Mouse (Mus musculus): Measurements from ENCODE around the gene Ubl7. TPM values are rescaled to one million over a fixed set of nuclear protein-coding genes. Genes with fewer than 3 reads are reported as not detected.
"Not testable (repeated sequence)": the region's sequence is repeated elsewhere in the genome, so short reads cannot be mapped to it uniquely, and the experiment has no call there.

Ubl7 gene
- 82.7 and 89.0 TPM in 2 replicates for total RNA-seq (2021)
- long read RNA-seq, transcript Ubl7-201 (11 exons, 1,364 nt), result major isoform, 31 of 64 reads
- long read RNA-seq, transcript Ubl7-209 (11 exons, 1,319 nt), result minor isoform, 12 of 64 reads
- long read RNA-seq, partial matches to known transcripts, result 11 of 64 reads
- long read RNA-seq, other reads (novel, unspliced or antisense), result 9 of 64 reads

DNA sequence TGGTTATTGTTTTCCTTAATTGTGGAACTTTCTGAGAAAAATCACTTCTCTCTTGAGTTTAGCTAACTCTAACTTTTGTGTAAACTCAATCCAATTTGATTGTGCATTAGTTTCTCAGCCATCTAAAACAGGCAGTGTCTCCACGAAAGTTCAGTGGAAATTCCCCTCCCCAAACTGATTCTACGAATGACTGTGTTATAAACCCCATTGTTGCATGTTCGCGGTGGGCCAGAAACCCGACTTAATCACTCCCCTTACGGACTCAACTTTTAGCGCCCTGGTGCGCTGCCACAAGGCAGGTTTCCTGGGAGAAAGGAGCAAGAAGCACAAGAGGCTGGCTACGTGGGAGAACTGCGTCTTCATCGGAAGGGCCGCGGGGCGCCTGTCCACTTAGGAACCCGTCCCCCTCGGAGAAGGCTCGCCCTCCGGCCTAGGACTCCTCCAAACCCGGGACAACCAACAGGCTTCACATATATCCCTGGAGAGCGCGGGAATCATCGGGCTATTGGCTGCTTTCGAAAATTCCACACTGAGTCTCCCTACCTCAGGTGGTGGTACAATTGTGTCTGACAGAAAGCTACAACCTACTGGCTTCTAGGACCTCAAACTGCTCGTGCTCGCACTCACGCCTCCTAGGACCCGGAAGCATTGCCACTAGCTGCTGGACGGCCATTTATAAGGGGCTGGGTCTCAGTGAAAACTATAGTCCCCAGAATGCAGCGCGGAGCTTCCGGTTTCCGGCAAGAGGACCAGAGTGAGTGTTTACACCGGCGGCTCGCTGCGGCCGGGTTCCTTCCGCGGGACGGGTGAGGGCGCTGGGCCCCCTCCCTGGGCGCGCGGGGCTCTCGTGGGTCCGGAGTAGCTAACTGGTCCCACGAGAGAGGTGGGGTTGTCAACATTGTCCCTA is at the start of gene Ubl7:
Gene Ubl7, plus strand, starts transcription at position 726 of the 907 bp plus-strand sequence.
- DNase-seq, result peak; percentile 89

DNA sequence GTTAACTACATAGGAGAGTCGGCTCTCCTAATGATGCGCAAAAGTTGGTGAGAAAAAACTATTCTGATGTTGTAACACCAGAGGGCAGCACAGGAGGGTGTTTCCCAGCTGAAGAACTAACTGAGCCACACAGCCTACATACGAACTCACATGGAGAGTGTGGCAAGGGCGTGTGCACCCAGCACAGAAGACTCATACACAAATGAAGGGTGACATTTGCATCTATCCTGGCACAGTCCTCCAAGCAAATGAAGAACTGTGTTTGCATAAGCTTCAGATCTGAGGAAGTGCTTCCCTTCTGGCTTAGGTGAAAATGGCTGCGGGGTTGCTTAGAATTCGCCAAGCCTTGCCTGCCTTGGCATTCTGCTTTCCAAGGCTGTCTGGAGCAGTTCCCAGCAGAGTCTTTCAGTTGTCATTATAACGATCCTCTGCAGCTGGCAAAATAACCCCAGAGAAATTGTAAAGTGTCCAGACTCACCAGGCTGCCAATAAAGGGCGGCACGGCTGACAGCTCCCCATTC is 48.8 kb upstream of the Ubl7 start:
- DNase-seq, result peak; percentile 38

DNA sequence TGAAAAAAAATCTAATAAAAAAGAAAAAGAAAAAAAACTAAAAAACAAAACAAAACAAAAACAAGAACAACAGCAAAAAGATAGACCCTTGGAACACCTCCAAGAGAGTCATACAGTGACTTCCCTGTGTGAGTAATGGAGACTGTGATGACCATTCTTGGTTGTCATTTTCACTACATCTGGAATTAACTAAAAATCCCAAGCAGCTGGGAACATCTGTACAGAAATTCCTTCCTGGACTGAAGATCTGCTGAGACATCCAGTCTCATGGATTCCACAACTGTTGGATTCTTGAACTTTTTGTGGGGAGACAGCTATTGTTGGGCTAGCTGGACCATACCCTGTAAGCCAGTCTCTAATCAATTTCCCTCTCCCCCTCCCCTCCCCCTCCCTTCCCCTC is 46.4 kb upstream of the Ubl7 start:
- no peak for DNase-seq

DNA sequence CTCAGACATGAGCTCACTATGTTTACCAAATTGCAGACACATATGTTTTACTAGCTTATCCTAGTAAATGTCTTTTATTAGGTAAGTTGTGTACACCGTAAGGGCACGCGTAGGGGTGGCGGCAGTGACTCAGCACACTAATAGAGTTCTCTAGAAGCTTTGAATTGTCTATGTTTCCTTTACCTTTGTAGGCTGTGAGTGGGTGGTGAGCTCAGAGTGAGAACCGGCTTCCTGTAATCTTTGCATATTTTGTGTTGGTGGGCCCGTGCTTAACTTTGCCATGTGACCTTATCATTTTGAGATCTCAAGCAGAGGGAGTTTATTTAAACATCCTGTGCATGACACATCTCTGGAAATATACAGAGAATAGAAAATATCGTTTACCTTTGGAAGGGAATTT is 44.2 kb upstream of the Ubl7 start:
- DNase-seq, result no peak

DNA sequence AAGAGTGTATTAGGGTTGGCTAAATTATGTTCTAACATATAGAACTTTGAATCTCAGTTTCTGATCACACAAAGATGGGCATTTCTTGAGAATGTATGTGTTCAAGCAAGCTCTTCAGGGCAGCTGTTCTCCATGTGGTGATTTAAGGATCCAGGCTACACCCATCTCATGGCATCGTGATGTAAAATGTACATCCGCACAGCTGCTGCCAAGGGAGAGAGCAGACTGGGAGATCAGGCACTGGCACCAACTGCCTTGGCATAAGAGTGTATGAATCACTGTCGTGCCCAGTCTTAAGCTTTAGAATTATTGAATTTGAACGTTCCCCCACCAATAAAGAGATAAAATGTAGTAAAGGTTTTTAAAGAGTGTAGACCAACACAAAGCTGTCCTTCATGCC is 43.5 kb upstream of the Ubl7 start:
- DNase-seq, result no peak

DNA sequence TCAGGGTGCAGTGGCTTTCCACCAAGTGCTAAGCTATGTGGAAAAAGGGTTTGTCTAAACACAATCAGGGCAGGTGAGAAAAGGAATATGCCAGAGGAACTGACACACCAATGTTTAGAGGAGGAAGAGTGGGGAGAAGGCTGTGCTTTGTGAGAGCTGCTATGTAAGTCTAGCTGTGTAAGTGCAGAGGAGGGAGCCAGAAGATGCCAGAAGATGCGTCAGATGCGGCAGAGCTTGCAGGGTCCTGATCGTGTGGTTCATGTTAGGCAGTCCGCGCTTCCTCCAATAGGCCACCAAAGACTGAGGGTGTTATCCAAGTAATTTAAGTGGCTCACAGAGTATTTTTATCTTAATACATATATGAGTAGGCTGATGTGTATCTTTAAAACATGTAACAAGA is 42.9 kb upstream of the Ubl7 start:
- no peak for DNase-seq

DNA sequence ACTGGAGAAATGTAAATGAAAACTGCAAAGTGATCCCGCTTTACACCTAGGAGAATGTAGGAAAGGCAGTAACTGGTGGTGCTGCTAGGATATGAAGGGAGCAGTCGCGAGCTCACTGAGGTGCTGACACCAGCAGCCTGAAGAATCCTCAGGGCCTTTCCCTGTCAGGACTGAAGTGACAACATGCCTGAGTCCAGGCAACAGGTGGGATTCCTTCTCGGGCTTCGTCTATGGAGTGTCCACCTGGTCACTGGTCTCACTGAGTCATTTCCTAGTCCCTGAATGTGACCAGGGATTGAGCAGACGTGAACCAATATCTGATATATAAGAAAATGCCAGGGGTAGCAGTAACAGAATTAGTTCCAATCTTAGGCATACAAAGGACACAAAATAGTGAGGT is 42.0 kb upstream of the Ubl7 start:
- no peak for DNase-seq

DNA sequence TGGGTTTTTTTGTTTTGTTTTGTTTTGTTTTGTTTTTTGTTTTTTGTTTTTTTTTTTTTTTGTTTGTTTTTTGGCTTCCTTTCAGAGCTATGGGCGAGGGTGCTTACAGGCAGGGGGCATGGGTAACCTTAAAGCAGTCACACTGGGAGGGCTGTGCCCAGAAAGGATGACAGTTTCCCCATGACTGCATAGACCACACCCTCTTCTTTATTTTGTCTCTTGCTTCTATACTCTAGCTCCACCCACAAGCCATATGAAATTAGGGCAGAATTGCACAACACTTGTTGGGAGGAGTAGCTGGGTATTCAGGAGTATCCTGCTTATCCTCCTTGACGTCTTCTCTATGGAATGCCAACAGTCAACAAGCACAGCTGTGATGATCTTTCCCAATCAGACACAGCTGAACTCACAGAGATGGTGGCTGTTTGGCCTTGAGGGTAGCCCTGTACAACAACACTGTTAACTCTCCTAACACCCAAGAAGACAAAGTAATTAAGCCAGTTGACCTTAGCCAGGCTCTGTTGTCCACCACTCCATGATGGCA is 40.4 kb upstream of the Ubl7 start:
- no peak for DNase-seq

DNA sequence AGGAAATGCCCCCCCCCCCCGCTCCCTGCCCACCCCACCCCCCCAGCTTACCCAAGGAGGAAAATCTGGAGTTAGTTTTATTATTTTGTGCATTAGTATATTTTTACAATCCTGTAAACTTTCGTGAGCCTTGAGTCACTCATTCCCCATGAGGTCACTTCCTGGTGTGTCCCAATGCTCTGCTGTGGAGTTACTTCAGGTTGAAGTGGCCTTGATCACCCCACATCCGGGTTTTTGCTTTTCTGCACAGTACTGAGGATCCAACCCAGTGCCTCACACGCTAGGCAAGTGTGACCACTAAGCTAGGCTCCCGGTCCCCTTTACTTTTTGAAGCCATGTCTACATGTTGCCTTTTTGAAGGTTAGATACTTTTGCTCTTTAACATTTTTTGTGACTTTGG is 36.6 kb upstream of the Ubl7 start:
- DNase-seq, result peak; percentile 7

DNA sequence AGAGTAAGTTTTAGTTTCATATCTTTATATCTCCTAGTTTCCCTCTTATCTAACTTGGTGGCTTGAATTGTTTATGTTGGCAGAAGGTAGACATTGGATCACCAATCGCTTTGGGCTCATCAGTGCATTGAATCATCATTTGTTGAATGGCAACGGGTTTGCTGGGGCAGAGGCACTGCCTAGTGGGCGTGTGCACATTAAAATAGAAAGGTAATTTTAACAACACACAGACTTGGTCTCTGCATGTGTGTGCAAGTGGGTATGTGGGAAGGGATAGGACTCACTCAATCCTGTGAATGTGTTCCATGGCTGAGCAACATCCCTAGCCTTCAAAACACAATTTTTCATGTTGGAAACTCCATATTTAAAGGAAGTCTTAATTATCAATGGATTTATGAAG is 35.8 kb upstream of the Ubl7 start:
- DNase-seq, result no peak

DNA sequence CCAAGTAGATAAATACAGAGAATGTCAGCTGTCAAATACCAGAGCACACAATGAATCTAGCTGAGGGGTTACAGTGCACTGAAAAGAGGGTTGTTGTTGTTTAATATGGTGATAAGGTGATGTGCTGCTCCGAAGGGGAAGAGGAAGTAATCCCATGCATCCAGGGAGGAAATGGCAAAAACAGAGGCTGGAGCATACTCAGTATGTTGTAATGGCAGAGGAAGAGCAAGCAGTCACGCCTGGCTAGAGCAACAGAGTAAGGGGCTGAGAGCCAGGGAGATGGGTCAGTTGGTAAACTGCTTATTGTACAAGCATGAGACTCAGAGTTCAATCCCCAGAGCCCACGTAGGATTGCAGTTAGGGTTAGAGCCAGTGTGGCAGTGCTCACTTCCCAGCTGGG is 31.6 kb upstream of the Ubl7 start:
- no peak for DNase-seq

DNA sequence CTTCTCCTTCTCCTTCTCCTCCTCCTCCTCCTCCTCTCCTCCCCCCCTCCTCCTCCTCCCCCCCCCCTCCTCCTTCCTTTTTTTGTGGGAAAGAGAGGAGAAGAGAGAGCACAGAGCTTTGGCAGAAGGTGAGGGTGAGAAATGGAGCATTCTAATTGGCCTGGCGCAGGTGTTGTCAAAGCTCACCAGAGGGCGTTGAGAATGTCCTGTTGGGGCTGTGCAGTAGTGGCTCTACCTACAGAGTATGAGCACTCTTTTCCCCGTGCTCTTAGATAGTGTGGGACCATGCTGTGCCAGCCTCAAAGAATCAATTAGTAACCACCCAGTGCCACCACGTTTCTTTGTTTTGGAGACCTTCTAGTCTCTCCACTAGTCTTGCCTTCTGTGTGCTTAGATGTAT is 30.5 kb upstream of the Ubl7 start:
- DNase-seq, result no peak

DNA sequence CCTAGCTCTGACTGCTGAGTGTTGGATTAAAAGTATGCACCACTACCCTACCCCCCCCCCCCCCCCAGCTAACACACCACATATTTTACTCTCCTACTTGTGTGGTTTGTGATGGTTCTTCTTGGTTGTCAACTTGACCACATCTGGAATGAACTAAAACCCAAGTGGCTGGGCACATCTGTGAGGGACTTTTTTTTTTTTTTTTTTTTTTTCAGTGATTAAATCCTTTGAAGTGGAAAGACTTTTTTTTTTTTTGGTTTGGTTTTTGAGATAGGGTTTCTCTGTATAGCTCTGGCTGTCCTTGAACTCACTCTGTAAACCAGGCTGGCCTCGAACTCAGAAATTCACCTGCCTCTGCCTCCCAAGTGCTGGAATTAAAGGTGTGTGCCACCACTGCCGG is 29.0 kb upstream of the Ubl7 start:
- DNase-seq, result not testable (repeated sequence)

DNA sequence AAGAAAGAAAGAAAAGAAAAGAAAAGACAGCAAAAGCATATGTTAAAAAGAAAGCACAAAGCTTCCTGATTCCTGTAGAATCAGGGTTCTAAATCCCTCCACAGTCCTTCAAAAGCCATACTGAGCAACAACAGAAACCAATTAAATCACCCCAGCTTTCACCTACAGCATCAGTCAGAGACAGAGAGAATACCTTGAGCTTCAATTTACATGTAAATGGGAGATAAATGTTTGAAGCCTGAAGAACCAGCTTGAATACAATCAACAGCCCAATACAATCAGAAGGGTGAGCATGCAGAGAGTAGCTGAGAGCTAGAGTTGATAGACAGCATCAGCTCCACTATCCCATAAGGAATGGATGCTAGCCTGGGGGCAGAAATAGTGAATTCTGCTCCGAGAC is 27.4 kb upstream of the Ubl7 start:
- no peak for DNase-seq

DNA sequence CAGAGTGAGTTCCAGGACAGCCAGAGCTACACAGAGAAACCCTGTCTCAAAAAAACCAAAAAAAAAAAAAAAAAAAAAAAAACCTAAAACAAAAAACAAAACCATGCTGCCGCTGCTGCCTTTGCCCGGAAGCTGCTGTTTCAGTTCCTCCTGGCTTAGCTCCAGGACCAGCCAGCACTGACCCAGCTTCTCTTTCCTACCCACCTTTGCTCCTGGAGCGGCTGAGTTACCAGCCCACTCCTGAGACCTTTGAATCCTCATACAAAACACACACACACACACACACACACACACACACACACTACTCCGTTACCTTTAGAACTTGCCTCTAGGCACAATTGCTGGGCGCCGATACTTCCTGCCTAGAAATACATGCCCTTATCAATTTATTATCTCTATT is 22.7 kb upstream of the Ubl7 start:
- no peak for DNase-seq

DNA sequence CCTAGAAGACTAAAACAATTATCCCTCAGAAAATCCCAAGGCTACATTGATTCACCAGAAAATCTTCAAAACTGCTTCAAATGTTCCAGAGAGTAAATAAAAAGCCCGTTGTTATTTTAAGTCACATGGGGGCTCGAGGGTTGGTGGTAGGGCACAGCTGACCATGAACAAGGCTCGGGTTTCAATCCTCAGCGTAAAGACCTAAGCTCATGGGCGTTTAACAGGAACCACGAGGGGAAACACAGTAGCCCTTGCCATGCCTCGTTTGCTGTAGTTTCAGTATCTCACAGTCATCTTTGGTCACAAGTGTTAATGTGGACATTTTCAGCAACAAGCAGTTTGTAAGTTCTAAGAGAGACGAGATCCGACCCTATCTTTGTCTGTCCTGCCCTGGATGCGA is 10.3 kb upstream of the Ubl7 start:
- DNase-seq, result no peak

DNA sequence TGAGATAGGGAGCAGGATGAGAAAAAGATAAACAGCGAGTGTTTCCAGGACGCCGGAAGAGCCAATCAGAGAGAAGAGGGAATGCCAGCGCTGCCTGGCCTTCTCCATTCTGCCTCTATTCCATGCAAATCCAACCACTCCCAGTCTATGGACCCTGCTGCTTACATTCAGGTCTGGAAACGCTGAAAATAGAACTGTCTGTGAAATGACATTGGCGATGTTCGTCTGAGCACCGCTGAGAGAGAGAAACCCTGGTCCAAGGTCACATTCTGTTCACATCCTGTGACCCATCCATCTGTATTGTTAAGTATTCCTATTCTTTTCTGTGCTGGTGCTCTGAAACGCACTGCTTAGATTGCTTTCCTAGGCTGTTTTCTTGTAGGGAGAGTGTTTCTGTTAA is 9.6 kb upstream of the Ubl7 start:
- no peak for DNase-seq

DNA sequence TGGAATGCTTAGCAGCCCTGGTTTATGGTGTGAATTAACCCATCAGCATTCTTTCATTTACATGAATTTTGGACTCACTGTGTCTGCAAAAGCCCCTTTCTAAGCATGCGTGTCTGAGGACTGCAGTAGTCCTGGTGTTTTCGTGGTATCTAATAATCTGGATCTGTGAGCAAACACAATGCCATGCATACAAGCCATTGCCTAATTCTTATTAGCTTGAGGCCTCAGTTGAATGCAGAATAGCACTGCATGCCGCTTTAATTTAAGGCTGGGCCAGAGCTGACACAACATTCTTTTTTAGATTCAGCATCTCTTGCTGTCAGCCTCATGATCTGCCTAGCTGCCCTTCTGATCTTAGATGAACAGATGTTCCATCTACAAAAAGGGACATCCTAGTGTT is 9.2 kb upstream of the Ubl7 start:
- no peak for DNase-seq

DNA sequence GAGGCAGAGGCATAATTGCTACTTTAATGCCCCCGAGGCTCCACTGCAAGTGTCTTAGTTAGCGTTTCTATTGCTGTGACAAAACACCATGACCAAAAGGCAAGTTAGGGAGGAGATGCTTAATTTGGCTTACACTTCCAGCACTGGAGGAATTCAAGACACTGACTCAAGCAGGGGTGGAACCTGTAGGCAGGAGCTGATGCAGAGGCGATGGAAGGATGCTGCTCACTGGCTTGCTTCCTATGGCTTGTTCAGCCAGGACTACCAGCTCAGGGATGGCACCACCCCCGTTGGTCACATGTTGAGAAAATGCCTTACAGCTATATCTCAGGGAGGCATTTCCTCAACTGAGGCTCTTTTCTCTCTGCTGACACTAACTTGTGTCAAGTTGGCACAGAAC is 8.6 kb upstream of the Ubl7 start:
- no peak for DNase-seq

DNA sequence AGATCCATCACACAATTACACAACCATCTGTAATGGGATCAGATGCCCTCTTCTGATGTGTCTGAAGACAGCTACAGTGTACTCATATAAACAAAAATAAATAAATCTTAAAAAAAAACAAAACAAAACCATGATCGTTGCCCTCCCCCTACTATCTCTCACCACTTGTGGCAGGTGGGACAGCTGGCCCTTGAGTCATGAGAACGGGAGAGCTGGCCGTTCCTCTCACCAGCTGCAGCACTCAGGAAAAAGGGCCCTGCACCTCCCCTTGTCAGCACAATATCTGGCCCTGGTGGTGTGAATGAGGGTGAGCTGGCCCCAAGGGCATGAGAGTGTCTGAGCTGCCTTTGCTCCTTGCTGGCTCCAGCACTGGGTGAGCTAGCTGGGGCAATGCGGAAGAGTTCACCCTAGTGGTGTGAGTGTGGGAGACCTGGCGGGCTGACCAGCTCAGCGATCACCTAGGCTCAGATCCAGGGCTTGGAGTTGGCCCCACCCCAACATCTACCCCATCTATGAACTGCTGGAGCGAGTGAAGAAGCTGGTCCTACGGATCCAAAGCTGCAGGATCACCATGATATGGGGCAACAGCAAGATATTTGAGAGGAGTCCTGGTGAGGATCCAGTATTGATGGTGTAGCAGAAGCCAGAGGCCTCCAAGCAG is 7.1 kb upstream of the Ubl7 start:
- DNase-seq, result no peak

DNA sequence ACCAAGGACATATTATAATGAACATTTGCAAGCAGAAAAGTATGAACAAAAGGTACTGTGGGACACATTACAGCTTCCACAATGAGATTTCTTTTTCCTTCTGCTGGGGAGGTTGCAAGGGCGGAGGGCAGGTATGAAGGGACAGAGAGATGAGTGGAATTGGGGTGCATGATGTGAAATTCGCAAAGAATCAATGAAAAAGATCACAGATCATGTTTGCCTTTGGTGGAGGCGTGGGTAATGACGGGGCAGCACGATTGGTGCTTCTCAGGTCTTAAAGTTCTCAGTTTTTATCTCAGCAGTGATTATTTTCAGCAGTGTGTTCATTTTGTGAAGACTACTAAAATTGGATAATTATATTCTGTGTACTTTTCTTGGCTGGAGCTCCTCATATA is 6.5 kb upstream of the Ubl7 start:
- no peak for DNase-seq

DNA sequence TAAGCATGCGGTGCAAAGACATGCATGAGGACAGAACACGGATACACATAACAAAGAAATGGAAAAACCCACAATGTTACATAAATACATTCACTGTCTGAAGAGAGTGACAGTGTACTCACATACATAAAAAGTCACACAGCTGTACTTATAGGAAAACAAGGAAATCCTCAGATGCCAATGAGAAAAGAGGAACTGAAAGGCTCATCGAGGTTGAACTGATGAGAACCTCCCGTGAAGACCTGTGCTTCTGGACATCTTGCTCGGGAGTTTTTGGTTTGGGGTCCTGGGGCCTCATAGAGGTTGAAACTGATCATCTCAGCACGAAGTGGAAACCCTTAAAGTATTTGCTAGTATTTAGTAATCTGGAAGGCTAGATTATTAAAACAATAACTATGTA is 3.6 kb upstream of the Ubl7 start:
- DNase-seq, result no peak

DNA sequence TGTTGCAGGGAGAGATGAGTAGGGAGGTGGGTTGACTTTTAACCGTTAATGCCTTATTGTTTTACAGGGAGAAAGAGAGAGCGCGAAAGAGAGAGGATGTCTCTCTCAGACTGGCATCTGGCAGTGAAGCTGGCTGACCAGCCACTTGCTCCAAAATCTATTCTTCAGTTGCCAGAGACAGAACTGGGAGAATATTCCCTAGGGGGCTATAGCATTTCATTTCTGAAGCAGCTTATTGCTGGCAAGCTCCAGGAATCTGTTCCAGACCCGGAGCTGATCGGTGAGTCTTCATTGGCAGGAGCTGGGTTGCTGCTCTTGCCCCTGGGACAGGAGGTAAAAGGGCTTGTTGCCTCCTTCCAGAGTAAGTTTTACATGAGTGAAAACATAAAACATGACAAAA is 1.8 kb downstream of the Ubl7 start:
- no peak for DNase-seq

All from adrenal gland, postnatal 25 days (tissue).